Mouse (Mus musculus) skeletal muscle tissue, adult 2 months (tissue): ENCODE results near the gene Zfp677.
"Not testable (repeated sequence)": the region's sequence is repeated elsewhere in the genome, so short reads cannot be mapped to it uniquely, and the experiment has no call there.

Source experiments
- DNase-seq: peaks from one replicate; pipeline ENCODE4 v3.0.0-alpha.2; 2012; ENCODE audit warnings: low read depth, low spot score

Zfp677 gene

GRCm38 (mm10) chr17:21383391-21384056 lies at the start of gene Zfp677:
Gene Zfp677, plus strand, starts transcription at chr17:21383748.
- peak; percentile 56 for DNase-seq

GRCm38 (mm10) chr17:21368018-21368417 lies 15.5 kb upstream of the Zfp677 start:
- not testable (repeated sequence) for DNase-seq

GRCm38 (mm10) chr17:21369925-21370719 lies 13.4 kb upstream of the Zfp677 start:
- no peak for DNase-seq

GRCm38 (mm10) chr17:21375311-21375710 lies 8.2 kb upstream of the Zfp677 start:
- DNase-seq: no peak

GRCm38 (mm10) chr17:21384057-21384411 lies 486 bp downstream of the Zfp677 start:
- DNase-seq: no peak

- DNase-seq: peak; percentile 59
Observed at GRCm38 (mm10) chr17:21422664-21423599, 39.4 kb downstream of the Zfp677 start, which contains the start of gene Zfp54. Gene Zfp54, plus strand, starts transcription at chr17:21423227.

GRCm38 (mm10) chr17:21438806-21439400 lies 55.4 kb downstream of the Zfp677 start:
- DNase-seq: peak; percentile 7
